Mouse (Mus musculus) frontal cortex, postnatal 36 days (tissue): ENCODE measurements around the gene Gm8453.
"Not testable (repeated sequence)": the region's sequence is repeated elsewhere in the genome, so short reads cannot be mapped to it uniquely, and the experiment has no call there.

ENCODE experiments used
- DNase-seq, 2 experiments: peaks; one replicate each; pipeline ENCODE4 v3.0.0; 2022; ENCODE audit warnings: low spot score in 2 of 2

Gene Gm8453

DNA sequence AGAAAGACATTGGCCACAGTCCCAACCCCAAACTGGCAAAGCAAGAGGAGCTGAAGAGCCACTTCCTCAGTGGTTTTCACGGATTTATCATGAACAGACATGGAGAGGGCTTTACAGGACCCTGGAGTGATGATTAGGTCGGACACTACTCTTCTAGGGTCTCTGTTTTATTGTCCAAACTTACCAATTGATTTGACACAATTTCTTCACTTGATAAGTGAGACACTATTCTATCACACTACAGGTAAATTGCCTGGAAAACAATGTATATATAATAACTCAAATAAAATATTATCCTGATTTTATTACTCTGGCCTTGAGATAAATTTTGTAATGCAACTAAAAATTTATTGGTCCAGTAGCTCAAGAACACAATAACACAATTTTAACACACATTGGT lies at the start of gene Gm8453:
Gm8453 (minus strand) TSS at position 101 of the 400 bp plus-strand sequence.
- DNase-seq: not testable (repeated sequence)

- DNase-seq: not testable (repeated sequence)
Observed at GRCm38 (mm10) chr7:22201164-22201563, 28.1 kb downstream of the Gm8453 start, which contains the start of gene Gm8653. Gene Gm8653 (minus strand): TSS chr7:22201264.

DNA sequence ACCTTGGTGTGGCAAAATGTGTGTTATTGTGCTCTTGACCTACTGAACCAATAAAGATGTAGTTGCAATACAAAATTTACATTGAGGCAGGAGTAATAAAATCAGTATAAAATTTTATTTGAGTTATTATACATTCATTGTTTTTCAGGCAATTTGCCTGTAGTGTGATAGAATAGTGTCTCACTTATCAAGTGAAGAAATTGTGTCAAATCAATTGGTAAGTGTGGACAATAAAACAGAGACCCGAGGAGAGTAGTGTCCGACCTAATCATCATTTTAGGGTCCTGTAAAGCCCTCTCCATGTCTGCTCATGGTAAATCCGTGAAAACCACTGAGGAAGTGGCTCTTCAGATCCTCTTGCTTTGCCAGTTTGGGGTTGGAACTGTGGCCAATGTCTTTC lies 40.2 kb downstream of the Gm8453 start, which contains the start of gene Vmn1r143:
Vmn1r143 (plus strand) TSS at position 301 of the 400 bp plus-strand sequence.
- not testable (repeated sequence) for DNase-seq
